Mouse (Mus musculus): Measurements from ENCODE around the gene Scarb1.

- TF ChIP-seq CTCF (IDR thresholded peaks at IDR 0.05; ENCODE audit: borderline replicate concordance, insufficient read depth, low read depth, low read length) (no peak), POLR2A (IDR thresholded peaks at IDR 0.05; ENCODE audit: borderline replicate concordance, insufficient read depth, low read length) (no peak)
These were observed 48.3 kb upstream of the Scarb1 start, which contains the start of gene Gm10382 for GRCm38 (mm10) chr5:125389131-125389578.

All from cerebellum, adult 2 months (tissue).